Mouse (Mus musculus): Measurements from ENCODE around the gene Gemin5. TPM values are rescaled to one million over a fixed set of nuclear protein-coding genes. Genes with fewer than 3 reads are reported as not detected.
"Not testable (repeated sequence)": the region's sequence is repeated elsewhere in the genome, so short reads cannot be mapped to it uniquely, and the experiment has no call there.

Gemin5 gene
- 3.4 and 4.1 TPM in 2 replicates for polyA plus RNA-seq (2012; ENCODE audit: insufficient read depth, insufficient read length, missing spikeins)

DNA sequence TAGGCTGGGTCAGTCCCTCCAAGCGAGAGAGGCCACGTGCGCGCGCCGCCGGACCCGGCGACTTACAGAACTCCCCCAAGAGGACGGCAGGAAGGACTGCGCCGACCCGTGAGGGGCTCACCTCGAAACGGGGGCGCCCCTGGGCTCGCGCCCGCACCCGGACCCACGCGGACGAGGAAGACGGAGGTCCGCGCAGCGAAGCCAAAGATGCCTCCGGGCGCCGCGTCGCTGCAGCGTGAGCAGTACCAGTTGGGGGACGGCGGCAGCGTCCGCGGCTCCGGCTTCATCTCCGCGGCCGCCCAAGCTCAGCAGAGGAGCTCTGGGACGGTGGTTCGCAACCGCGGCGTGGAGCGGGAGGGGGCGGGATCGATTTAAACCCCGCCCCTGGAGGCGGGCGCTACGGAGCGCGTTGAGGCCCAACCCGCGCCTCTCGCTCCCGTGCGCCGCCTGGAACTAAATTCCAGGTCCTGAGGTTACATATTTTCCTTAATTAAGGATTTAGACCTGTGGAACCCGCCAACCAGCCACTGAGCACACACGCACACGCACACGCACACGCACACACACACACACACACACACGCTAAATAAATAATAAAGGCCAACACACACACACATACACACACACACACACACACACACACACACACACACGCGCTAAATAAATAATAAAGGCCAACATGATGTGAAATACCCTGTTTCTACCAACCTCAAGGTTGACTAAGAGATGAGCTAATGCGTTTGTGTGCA is at the start of gene Gemin5:
Gene Gemin5 (minus strand): TSS at position 373 of the 749 bp plus-strand sequence.
- Histone ChIP-seq H3K4me3 (ENCODE audit: insufficient read depth, low read length) (peak within 1 kb of the TSS; percentile 93), H3K4me1 (ENCODE audit: control insufficient read depth, insufficient read depth, low read length) (peaks cover 7% of the 10 kb centered on the region), H3K27ac (ENCODE audit: insufficient read depth, low read depth, low read length) (peak within 1 kb of the TSS; percentile 50)
- TF ChIP-seq POLR2A (IDR thresholded peaks at IDR 0.05; ENCODE audit: borderline replicate concordance, low read depth, low read length): no peak
- no peak for TF ChIP-seq CTCF (IDR thresholded peaks at IDR 0.05; ENCODE audit: low read depth, low read length)

DNA sequence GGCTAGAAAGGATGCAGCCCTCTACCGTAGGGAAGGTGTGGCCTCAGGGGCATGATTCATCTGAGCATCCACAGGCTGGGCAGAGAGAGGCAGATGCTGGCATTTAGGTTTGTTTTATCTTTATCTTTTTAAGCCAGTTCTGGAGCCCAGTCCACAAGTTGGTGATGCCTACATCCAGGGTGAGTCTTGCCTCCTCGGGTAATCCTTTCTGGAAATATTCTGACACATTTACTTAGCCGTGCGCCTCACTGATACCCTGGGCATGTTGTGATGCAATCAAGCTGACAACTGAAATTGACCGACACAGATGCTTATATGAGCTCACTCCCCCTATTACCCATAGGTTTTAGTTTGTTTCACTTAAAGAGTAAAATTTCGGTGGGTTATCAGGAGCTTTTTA is 48.5 kb upstream of the Gemin5 start:
- Histone ChIP-seq H3K4me3 (ENCODE audit: insufficient read depth, low read length) (no peak overlapping the region), H3K4me1 (ENCODE audit: control insufficient read depth, insufficient read depth, low read length) (peaks cover 20% of the 10 kb centered on the region), H3K27ac (ENCODE audit: insufficient read depth, low read depth, low read length) (no peak overlapping the region)
- no peak for TF ChIP-seq CTCF (IDR thresholded peaks at IDR 0.05; ENCODE audit: low read depth, low read length)
- no peak for TF ChIP-seq POLR2A (IDR thresholded peaks at IDR 0.05; ENCODE audit: borderline replicate concordance, low read depth, low read length)

DNA sequence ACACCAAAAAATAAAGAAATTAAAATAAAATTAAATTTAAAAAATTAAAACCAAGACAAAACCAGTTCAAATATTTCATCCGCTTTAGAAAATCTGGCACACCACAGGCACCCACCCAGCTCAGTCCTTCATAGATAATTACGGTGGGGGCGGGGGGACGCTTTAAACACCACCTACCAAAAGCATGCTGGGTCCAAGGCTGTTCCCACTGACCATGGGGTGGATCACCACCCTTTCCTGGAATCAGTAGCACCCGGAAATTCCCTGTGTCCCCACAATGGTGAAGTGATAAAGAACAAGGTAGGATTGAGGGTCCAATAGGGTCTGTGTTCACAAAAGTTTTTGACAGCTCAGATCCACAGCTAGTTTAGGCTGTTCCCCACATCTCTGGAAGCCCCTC is 47.5 kb upstream of the Gemin5 start:
- no peak overlapping the region for H3K27ac ChIP-seq (ENCODE audit: insufficient read depth, low read depth, low read length)
- H3K4me1 ChIP-seq (ENCODE audit: control insufficient read depth, insufficient read depth, low read length): peaks cover 27% of the 10 kb centered on the region
- no peak for TF ChIP-seq POLR2A (IDR thresholded peaks at IDR 0.05; ENCODE audit: borderline replicate concordance, low read depth, low read length)
- TF ChIP-seq CTCF (IDR thresholded peaks at IDR 0.05; ENCODE audit: low read depth, low read length): no peak
- H3K4me3 ChIP-seq (ENCODE audit: insufficient read depth, low read length): no peak overlapping the region

DNA sequence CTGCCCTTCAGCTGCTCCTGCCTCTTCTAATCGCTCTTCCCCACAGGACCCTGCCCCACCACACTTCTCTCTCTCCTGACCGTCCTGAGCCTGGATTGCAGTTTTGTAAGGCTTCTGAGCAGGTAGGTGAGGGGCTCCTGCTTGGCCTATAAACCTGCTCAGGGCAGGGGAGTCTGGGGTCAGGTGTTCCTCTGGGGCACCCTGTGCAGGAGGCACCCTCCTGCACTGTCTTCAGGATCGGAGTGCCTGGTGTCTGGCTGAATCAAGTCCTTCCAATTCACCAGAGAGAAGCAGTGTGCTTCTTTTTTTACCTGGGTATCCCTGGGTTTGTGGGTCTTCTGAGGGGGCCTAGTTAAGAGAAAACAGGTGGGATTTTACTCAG is 46.7 kb upstream of the Gemin5 start:
- not testable (repeated sequence) for H3K27ac ChIP-seq (ENCODE audit: insufficient read depth, low read depth, low read length)
- Histone ChIP-seq H3K4me1 (ENCODE audit: control insufficient read depth, insufficient read depth, low read length) (peaks cover 29% of the 10 kb centered on the region), H3K4me3 (ENCODE audit: insufficient read depth, low read length) (peak overlapping the region; percentile 52)

DNA sequence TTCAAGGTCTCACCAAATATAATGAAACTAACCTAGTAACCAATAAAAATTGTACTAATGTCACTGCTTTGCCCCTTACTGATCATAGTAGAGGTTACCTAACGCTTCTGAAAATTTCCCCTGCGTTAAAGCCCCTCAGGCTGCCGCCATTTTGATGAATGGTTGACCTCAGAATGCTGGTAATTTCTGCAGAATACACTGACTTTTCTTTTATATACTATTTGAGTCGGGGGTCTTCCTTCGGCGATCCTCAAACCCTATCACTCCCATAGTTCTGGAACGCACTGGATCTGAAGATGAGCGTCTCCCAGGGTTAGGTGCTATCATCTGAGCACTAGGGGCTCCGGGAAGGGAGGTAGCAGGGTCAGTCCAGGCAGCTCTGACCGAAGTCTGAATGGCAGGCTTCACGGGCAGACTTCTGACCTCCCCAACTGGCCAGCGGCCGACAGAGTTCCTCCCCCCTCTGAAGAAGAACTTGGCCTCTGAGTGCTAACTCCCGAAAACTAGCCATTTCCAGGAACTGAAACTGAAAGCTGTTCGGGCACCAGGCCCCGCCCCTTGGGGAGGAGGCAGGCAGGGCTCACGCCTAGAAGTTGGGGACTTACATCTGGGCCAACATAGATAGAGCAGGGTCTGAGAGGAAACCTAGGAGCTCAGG is 46.2 kb upstream of the Gemin5 start:
- no peak for TF ChIP-seq CTCF (IDR thresholded peaks at IDR 0.05; ENCODE audit: low read depth, low read length)
- no peak for TF ChIP-seq POLR2A (IDR thresholded peaks at IDR 0.05; ENCODE audit: borderline replicate concordance, low read depth, low read length)
- Histone ChIP-seq H3K4me1 (ENCODE audit: control insufficient read depth, insufficient read depth, low read length) (peaks cover 29% of the 10 kb centered on the region), H3K27ac (ENCODE audit: insufficient read depth, low read depth, low read length) (peak overlapping the region; percentile 80), H3K4me3 (ENCODE audit: insufficient read depth, low read length) (peak overlapping the region; percentile 57)

DNA sequence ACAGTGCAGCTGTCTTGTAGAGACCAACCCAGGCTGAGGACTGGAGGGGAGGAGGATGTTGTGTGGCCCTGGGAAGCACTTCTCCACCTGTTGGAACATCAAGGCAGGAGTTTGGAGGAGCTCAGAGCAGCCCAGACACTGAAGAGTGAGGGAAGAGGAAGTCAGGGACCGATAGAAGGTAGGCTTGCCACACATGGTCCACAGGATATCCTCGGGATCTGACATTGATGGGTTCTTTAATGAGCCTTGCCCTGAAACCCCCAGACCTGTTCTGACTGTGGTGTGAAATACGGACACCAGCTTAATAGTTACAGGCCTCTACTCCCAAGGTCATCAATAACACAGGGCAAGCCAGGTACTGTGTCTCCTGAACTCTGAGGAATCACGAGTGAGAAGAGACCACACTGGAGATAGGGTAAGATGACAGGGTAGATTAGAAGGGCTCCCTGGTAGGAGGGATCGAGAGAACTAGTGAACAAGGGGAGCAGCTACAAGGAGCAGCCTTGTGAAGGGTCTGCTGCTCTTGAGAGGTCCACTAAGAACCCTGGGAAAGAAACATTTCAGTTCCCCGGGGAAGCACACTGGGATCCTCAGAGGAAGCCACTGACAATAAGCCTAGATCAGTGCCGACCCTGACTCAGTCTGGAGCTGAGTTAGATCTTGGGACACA is 45.5 kb upstream of the Gemin5 start:
- H3K4me1 ChIP-seq (ENCODE audit: control insufficient read depth, insufficient read depth, low read length): peaks cover 29% of the 10 kb centered on the region
- TF ChIP-seq POLR2A (IDR thresholded peaks at IDR 0.05; ENCODE audit: borderline replicate concordance, low read depth, low read length) (no peak), CTCF (IDR thresholded peaks at IDR 0.05; ENCODE audit: low read depth, low read length) (no peak)
- H3K27ac ChIP-seq (ENCODE audit: insufficient read depth, low read depth, low read length): no peak overlapping the region
- no peak overlapping the region for H3K4me3 ChIP-seq (ENCODE audit: insufficient read depth, low read length)

DNA sequence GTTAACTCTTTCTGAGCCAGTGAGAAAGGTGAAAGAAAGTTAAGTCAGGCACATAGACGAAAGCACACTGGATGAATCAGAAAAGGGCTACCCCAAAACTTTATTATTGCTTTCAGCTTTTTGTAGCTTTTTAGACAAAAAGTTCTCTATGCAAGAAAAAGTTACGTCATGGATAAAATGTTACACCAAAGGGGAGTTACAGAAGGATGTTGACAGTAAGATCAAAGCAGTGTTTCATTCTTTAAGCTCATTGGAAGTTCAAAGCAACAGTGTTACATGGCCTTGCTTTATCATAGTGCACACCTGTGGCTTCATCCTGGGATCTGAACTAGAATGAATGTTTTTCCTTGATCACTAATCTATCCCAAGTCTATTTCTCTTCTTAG is 43.3 kb upstream of the Gemin5 start:
- Histone ChIP-seq H3K27ac (ENCODE audit: insufficient read depth, low read depth, low read length) (no peak overlapping the region), H3K4me1 (ENCODE audit: control insufficient read depth, insufficient read depth, low read length) (peaks cover 23% of the 10 kb centered on the region), H3K4me3 (ENCODE audit: insufficient read depth, low read length) (no peak overlapping the region)
- TF ChIP-seq CTCF (IDR thresholded peaks at IDR 0.05; ENCODE audit: low read depth, low read length): no peak
- TF ChIP-seq POLR2A (IDR thresholded peaks at IDR 0.05; ENCODE audit: borderline replicate concordance, low read depth, low read length): no peak

DNA sequence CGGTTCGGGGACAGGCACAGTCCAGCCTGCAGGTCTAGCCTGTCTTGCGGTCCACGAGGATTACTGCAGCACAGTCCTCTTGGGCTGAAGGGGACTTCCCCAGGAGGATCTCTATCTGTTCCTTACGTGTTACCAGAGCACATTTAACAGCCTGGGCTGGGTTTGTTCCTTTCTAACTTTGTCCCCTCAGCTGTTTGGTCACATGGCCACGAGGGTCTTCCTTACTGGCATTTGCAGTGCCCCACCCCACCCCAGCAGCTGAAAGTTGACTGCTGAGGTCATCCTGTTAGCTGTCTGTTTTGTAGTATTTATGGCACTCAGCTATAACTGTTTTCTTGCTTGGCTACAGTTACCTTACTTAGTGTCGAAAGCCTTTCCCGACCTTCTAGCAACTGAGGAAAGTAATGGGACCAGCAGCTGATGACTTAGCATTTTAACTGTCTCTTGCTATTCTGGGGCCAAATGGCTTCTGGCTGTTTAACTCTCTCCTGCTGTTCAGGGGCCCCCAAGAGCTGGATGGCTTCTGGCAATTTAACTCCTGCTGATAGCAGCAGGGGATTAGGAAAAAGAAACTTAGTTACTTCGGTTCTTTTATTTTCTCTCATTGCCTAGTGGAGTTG is 42.8 kb upstream of the Gemin5 start:
- TF ChIP-seq POLR2A (IDR thresholded peaks at IDR 0.05; ENCODE audit: borderline replicate concordance, low read depth, low read length) (no peak), CTCF (IDR thresholded peaks at IDR 0.05; ENCODE audit: low read depth, low read length) (no peak)
- Histone ChIP-seq H3K27ac (ENCODE audit: insufficient read depth, low read depth, low read length) (no peak overlapping the region), H3K4me1 (ENCODE audit: control insufficient read depth, insufficient read depth, low read length) (peaks cover 22% of the 10 kb centered on the region), H3K4me3 (ENCODE audit: insufficient read depth, low read length) (no peak overlapping the region)

DNA sequence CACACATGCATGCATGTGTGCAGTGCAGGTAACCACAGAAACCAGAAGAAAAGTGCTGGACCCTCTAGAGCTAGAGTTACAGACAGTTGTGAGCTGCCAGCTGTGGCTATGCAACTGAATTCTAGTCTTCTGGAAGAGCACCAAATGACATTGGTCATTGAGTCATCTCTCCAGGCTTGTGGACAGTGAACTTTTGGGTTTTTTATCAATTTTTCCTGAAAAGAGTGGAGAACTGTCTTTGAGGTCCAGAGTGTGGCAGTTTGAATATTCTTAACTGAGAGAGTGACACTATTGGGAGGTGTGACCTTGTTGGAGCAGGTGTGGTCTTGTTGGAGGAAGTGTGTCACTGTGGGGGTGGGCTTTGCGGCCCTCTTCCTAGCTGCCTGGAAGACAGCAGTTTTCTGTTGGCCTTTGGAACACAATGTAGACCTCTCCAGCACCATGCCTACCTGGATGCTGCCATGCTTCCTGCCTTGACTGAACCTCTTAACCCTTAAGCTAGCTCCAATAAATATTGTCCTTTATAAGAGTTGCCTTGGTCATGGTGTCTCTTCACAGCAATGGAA is 42.1 kb upstream of the Gemin5 start:
- H3K4me3 ChIP-seq (ENCODE audit: insufficient read depth, low read length): no peak overlapping the region

More for the DNA sequence above, 42.1 kb upstream of the Gemin5 start:
- TF ChIP-seq POLR2A (IDR thresholded peaks at IDR 0.05; ENCODE audit: borderline replicate concordance, low read depth, low read length) (no peak), CTCF (IDR thresholded peaks at IDR 0.05; ENCODE audit: low read depth, low read length) (no peak)
- Histone ChIP-seq H3K27ac (ENCODE audit: insufficient read depth, low read depth, low read length) (no peak overlapping the region), H3K4me1 (ENCODE audit: control insufficient read depth, insufficient read depth, low read length) (peaks cover 18% of the 10 kb centered on the region)

Measured in bone marrow macrophage, adult 2 months (primary cell).